18 mouse cellular contexts compared by ENCODE assay signal in genomic region chr5:113002821-113003380, GRCm38 (mm10). TPM values are rescaled to one million over a fixed set of nuclear protein-coding genes. Genes with fewer than 3 reads are reported as not detected.
DNase-seq lines count a peak whose midpoint lies in the region; ATAC-seq and TF ChIP-seq lines count a peak whose summit lies in the region.
"Had no signal": no experiment of that assay in that cellular context is flagged by ENCODE, and none has a peak within 500 bp of the region (broad histone marks: within the 10 kb centered on the region; RNA-seq: fewer than 3 reads in every experiment).

No protein-coding gene starts in this region.

- no peak for TF ChIP-seq CTCF in heart, postnatal 0 days (IDR thresholded peaks at IDR 0.05; ENCODE audit: low read depth)
- no peak for TF ChIP-seq CTCF in liver, postnatal 0 days (IDR thresholded peaks at IDR 0.05; ENCODE audit: low read depth)
- no peak for TF ChIP-seq CTCF in hindbrain, postnatal 0 days (IDR thresholded peaks at IDR 0.05; ENCODE audit: low read depth)

- WGBS in heart, postnatal 0 days, result 39% methylated on average over 5 of the region's 5 CpGs
- WGBS in heart, embryonic 12.5 days, result 42% methylated on average over 5 of the region's 5 CpGs
- 50% methylated on average over 5 of the region's 5 CpGs for WGBS in liver, postnatal 0 days (ENCODE audit: insufficient replicate concordance)
- 50% methylated on average over 5 of the region's 5 CpGs for WGBS in liver, embryonic 11.5 days
- 19% methylated on average over 5 of the region's 5 CpGs for WGBS in hindbrain, postnatal 0 days

- H3K36me3 ChIP-seq in heart, postnatal 0 days (replicated peaks; ENCODE audit: control insufficient read depth, insufficient read depth, low read length), result no peaks in the 10 kb centered on the region
- H3K36me3 ChIP-seq in heart, embryonic 12.5 days, result no peaks in the 10 kb centered on the region
- no peaks in the 10 kb centered on the region for H3K36me3 ChIP-seq in liver, postnatal 0 days (replicated peaks; ENCODE audit: insufficient read depth, low read length)
- no peaks in the 10 kb centered on the region for H3K36me3 ChIP-seq in liver, embryonic 11.5 days (ENCODE audit: control insufficient read depth, insufficient read depth, low read length)
- no peaks in the 10 kb centered on the region for H3K36me3 ChIP-seq in hindbrain, postnatal 0 days (ENCODE audit: insufficient read depth, low read length)
- H3K36me3 ChIP-seq: forebrain, embryonic 10.5 days; limb, embryonic 10.5 days; liver, embryonic 13.5 days had no signal

- H3K9me3 ChIP-seq in heart, postnatal 0 days (replicated peaks; ENCODE audit: control insufficient read depth, low read length), result no peaks in the 10 kb centered on the region
- no peaks in the 10 kb centered on the region for H3K9me3 ChIP-seq in heart, embryonic 12.5 days (replicated peaks)
- no peaks in the 10 kb centered on the region for H3K9me3 ChIP-seq in liver, postnatal 0 days (ENCODE audit: low read length)
- H3K9me3 ChIP-seq in liver, embryonic 11.5 days (ENCODE audit: control insufficient read depth, low read length), result no peaks in the 10 kb centered on the region
- no peaks in the 10 kb centered on the region for H3K9me3 ChIP-seq in hindbrain, postnatal 0 days (ENCODE audit: low read length)
- H3K9me3 ChIP-seq: forebrain, embryonic 10.5 days; limb, embryonic 10.5 days; liver, embryonic 13.5 days had no signal

- no peak for TF ChIP-seq EP300 in heart, postnatal 0 days (IDR thresholded peaks at IDR 0.05; ENCODE audit: low read depth)
- TF ChIP-seq EP300 in liver, postnatal 0 days (IDR thresholded peaks at IDR 0.05; ENCODE audit: low read depth), result no peak

- no peak overlapping the region for H3K9ac ChIP-seq in heart, postnatal 0 days (replicated peaks; ENCODE audit: low read depth, low read length)
- no peak overlapping the region for H3K9ac ChIP-seq in heart, embryonic 12.5 days
- H3K9ac ChIP-seq in liver, postnatal 0 days (replicated peaks), result no peak overlapping the region
- no peak overlapping the region for H3K9ac ChIP-seq in liver, embryonic 11.5 days (ENCODE audit: low read depth, low read length)
- H3K9ac ChIP-seq in hindbrain, postnatal 0 days (replicated peaks; ENCODE audit: low read length), result no peak overlapping the region
- H3K9ac ChIP-seq: liver, embryonic 13.5 days had no signal

- H3K27me3 ChIP-seq in heart, postnatal 0 days (ENCODE audit: control insufficient read depth, insufficient read depth, low read length), result no peaks in the 10 kb centered on the region
- no peaks in the 10 kb centered on the region for H3K27me3 ChIP-seq in heart, embryonic 12.5 days (replicated peaks)
- H3K27me3 ChIP-seq in liver, postnatal 0 days (ENCODE audit: insufficient read depth, low read length), result no peaks in the 10 kb centered on the region
- no peaks in the 10 kb centered on the region for H3K27me3 ChIP-seq in liver, embryonic 11.5 days (replicated peaks; ENCODE audit: control insufficient read depth, insufficient read depth, low read length)
- H3K27me3 ChIP-seq in hindbrain, postnatal 0 days (ENCODE audit: insufficient read depth, low read length), result no peaks in the 10 kb centered on the region
- H3K27me3 ChIP-seq: liver, embryonic 13.5 days had no signal

- DNase-seq in cerebellum, postnatal 10 days, result peak; percentile 66 to 70
- DNase-seq in cerebellum, adult 8-10 months, result no peak
- DNase-seq in heart, postnatal 0 days (ENCODE audit: low spot score), result peak; percentile 16
- DNase-seq in liver, postnatal 0 days, result no peak
- DNase-seq in liver, embryonic 11.5 days (ENCODE audit: low spot score), result no peak
- DNase-seq in hindbrain, postnatal 0 days (ENCODE audit: low spot score), result peak; percentile 72
- DNase-seq: heart, adult 2 months; layer of hippocampus, postnatal 36 days; liver, embryonic 13.5 days; right cerebral cortex, postnatal 14 days had no signal

- H3K4me1 ChIP-seq in heart, postnatal 0 days (ENCODE audit: control insufficient read depth, insufficient read depth), result peaks cover 5% of the 10 kb centered on the region
- H3K4me1 ChIP-seq in heart, embryonic 12.5 days (replicated peaks), result peaks cover 41% of the 10 kb centered on the region
- H3K4me1 ChIP-seq in liver, postnatal 0 days (ENCODE audit: insufficient read depth), result peaks cover 16% of the 10 kb centered on the region
- no peaks in the 10 kb centered on the region for H3K4me1 ChIP-seq in liver, embryonic 11.5 days (replicated peaks; ENCODE audit: control insufficient read depth, insufficient read depth, low read length)
- peaks cover 9% of the 10 kb centered on the region; the same call in 1 of the 2 replicates for H3K4me1 ChIP-seq in hindbrain, postnatal 0 days (ENCODE audit: insufficient read depth, low read length)

- ATAC-seq in heart, postnatal 0 days (ENCODE audit: insufficient read depth, low read depth), result no peak
- ATAC-seq in heart, embryonic 12.5 days (ENCODE audit: insufficient number of reproducible peaks, low FRiP score), result no peak
- peak; percentile 46; the same call in 1 of the 2 replicates for ATAC-seq in liver, postnatal 0 days
- ATAC-seq in liver, embryonic 11.5 days (replicated peaks; ENCODE audit: low FRiP score), result no peak
- peak; percentile 75 for ATAC-seq in hindbrain, postnatal 0 days
- no peak for ATAC-seq in activated CD4-positive, CD25-positive, alpha-beta regulatory T cell, adult 4 months
- ATAC-seq: intestine, embryonic 16.5 days; lung, postnatal 0 days; Patski had no signal

- no peak overlapping the region for H3K4me2 ChIP-seq in heart, postnatal 0 days (ENCODE audit: low read depth, low read length)
- H3K4me2 ChIP-seq in heart, embryonic 12.5 days, result no peak overlapping the region
- no peak overlapping the region for H3K4me2 ChIP-seq in liver, postnatal 0 days (ENCODE audit: low read depth, low read length)
- H3K4me2 ChIP-seq in liver, embryonic 11.5 days, result no peak overlapping the region
- peak overlapping the region; percentile 2; the same call in 1 of the 2 replicates for H3K4me2 ChIP-seq in hindbrain, postnatal 0 days (ENCODE audit: low read depth, low read length)
- H3K4me2 ChIP-seq: liver, embryonic 13.5 days had no signal

- H3K4me3 ChIP-seq in heart, postnatal 0 days (ENCODE audit: low read depth, low read length), result no peak overlapping the region
- H3K4me3 ChIP-seq in heart, embryonic 12.5 days, result no peak overlapping the region
- H3K4me3 ChIP-seq in liver, postnatal 0 days (ENCODE audit: low read depth, low read length), result no peak overlapping the region
- H3K4me3 ChIP-seq in liver, embryonic 11.5 days (ENCODE audit: low read depth, low read length), result no peak overlapping the region
- H3K4me3 ChIP-seq in hindbrain, postnatal 0 days (ENCODE audit: low read length), result no peak overlapping the region
- H3K4me3 ChIP-seq: forebrain, embryonic 10.5 days; heart, adult 2 months; limb, embryonic 10.5 days; liver, embryonic 13.5 days; megakaryocyte, embryonic 14.5 days had no signal

- H3K27ac ChIP-seq in heart, postnatal 0 days (ENCODE audit: low read depth), result no peak overlapping the region
- no peak overlapping the region for H3K27ac ChIP-seq in heart, embryonic 12.5 days (ENCODE audit: poor library complexity, severe bottlenecking)
- no peak overlapping the region for H3K27ac ChIP-seq in liver, postnatal 0 days (ENCODE audit: low read depth)
- H3K27ac ChIP-seq in liver, embryonic 11.5 days (ENCODE audit: low read depth, low read length), result no peak overlapping the region
- peak overlapping the region; percentile 67 for H3K27ac ChIP-seq in hindbrain, postnatal 0 days
- H3K27ac ChIP-seq: forebrain, embryonic 10.5 days; heart, adult 2 months; limb, embryonic 10.5 days; liver, embryonic 13.5 days had no signal

RNA-seq across cellular contexts. Expression of gene Grk3, which starts 12.7 kb away (rescaled TPM):
- total RNA-seq in heart, postnatal 0 days (2014; rRNA removed; ENCODE audit: low replicate concordance), result 33.8 and 41.8 TPM in 2 replicates
- polyA plus RNA-seq in heart, postnatal 0 days (2015; fragmentation: Nextera tagmentation; extraction: Ambion mirVana), result 12.2 and 12.3 TPM in 2 replicates
- 14.1 and 16.1 TPM in 2 replicates for polyA plus RNA-seq in heart, embryonic 12.5 days (2016; fragmentation: Nextera tagmentation; extraction: Ambion mirVana)
- 1.9 and 2.1 TPM in 2 replicates for polyA plus RNA-seq in liver, postnatal 0 days (2015; fragmentation: Nextera tagmentation; extraction: Ambion mirVana)
- 3.8 and 4.2 TPM in 2 replicates for polyA plus RNA-seq in liver, embryonic 11.5 days (2014; fragmentation: Nextera tagmentation; extraction: Ambion mirVana)
- total RNA-seq in hindbrain, postnatal 0 days (2014; rRNA removed), result 59.5 and 67.6 TPM in 2 replicates
- 22.4 and 23.1 TPM in 2 replicates for polyA plus RNA-seq in hindbrain, postnatal 0 days (2015; fragmentation: Nextera tagmentation; extraction: Ambion mirVana)
- not detected for polyA plus RNA-seq in activated CD4-positive, CD25-positive, alpha-beta regulatory T cell, adult 4 months (2017; shearing (Covaris generic))
- polyA plus RNA-seq: Patski had no signal

Comparison
In these comparisons a context has a peak if more than half of its experiments do, and no peak if none do; other contexts are left out.
1. DNase-seq: peak in cerebellum, postnatal 10 days (2 of 2), heart, postnatal 0 days (single experiment) and hindbrain, postnatal 0 days (single experiment); none in cerebellum, adult 8-10 months (single experiment), liver, postnatal 0 days (single experiment) and liver, embryonic 11.5 days (single experiment).
2. ATAC-seq: peak in liver, postnatal 0 days (single experiment) and hindbrain, postnatal 0 days (single experiment); none in heart, postnatal 0 days (single experiment), heart, embryonic 12.5 days (single experiment), liver, embryonic 11.5 days (single experiment) and activated CD4-positive, CD25-positive, alpha-beta regulatory T cell, adult 4 months (single experiment).